Mouse (Mus musculus): ENCODE results near the gene Rd3.

DNA sequence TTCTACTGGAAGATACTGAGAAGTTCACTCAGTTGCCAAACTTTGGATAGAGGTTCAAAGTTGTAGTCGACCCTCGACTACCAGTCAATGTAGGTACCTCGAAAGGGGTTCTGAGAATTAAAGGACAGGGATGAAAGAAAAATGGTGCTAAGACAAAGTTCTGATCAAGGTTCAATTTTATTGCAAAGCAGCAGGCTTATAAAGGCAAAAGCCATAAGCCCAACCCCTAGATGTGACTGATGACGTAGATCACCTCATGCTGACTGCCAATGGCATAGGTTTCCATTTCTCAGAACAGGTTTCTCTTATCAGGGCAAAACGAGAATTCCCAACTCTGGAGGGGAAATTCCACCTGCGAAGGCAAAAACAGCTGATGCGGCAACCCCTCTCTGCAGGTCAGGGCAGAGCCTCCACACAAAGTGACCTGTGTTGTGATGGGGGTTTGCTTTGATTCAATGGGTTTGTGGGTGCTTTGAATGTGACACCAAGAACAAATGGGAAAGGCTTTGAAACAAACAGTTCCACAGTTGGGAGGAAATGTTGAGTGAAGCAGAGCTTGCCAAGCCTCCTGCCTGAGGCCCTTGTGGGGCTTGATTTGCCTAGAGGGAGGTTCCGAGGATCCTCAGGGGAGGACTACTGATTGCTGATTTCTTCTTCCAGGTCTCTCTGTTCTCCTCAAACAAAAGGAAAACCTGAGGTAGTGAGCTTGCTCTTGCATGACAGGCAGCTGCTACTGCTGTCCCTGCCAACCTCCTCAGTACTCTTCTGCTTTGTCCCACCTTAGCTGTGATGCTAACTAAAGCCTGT lies 9.7 kb downstream of the Rd3 start:
- TF ChIP-seq CTCF (IDR thresholded peaks at IDR 0.05; ENCODE audit: control insufficient read depth, insufficient read depth, low read length) (no peak), POLR2A (IDR thresholded peaks at IDR 0.05; ENCODE audit: borderline replicate concordance, control insufficient read depth, low read depth, low read length) (no peak)
